Mouse (Mus musculus): ENCODE measurements around the gene Sdc1. TPM values are rescaled to one million over a fixed set of nuclear protein-coding genes. Genes with fewer than 3 reads are reported as not detected.

Gene Sdc1
- total and polyA plus RNA-seq, 2 experiments from 2014 or later, result 22.5 to 39.8 TPM

- TF ChIP-seq EP300 (IDR thresholded peaks at IDR 0.05; ENCODE audit: low read depth) (no peak), CTCF (IDR thresholded peaks at IDR 0.05; ENCODE audit: low read depth) (no peak)
- Histone ChIP-seq H3K27me3 (ENCODE audit: control insufficient read depth, insufficient read depth, low read length) (no peaks in the 10 kb centered on the region), H3K4me1 (ENCODE audit: control insufficient read depth, insufficient read depth) (no peaks in the 10 kb centered on the region), H3K4me2 (ENCODE audit: low read depth, low read length) (no peak overlapping the region), H3K4me3 (ENCODE audit: low read depth, low read length) (no peak overlapping the region), H3K36me3 (replicated peaks; ENCODE audit: control insufficient read depth, insufficient read depth, low read length) (no peaks in the 10 kb centered on the region), H3K9ac (replicated peaks; ENCODE audit: low read depth, low read length) (no peak overlapping the region), H3K27ac (ENCODE audit: low read depth) (no peak overlapping the region), H3K9me3 (replicated peaks; ENCODE audit: control insufficient read depth, low read length) (no peaks in the 10 kb centered on the region)
- no peak for ATAC-seq (ENCODE audit: insufficient read depth, low read depth)
- 75% methylated on average over 3 of the region's 3 CpGs for WGBS
- no peak for DNase-seq (ENCODE audit: low spot score)
These were observed 32.9 kb downstream of the Sdc1 start for GRCm38 (mm10) chr12:8804077-8804456.

GRCm38 (mm10) chr12:8804934-8805722 lies 34.0 kb downstream of the Sdc1 start:
- 78% methylated on average over 7 of the region's 7 CpGs for WGBS
- H3K4me3 ChIP-seq (ENCODE audit: low read depth, low read length), result no peak overlapping the region
- no peak overlapping the region for H3K27ac ChIP-seq (ENCODE audit: low read depth)
- no peaks in the 10 kb centered on the region for H3K36me3 ChIP-seq (replicated peaks; ENCODE audit: control insufficient read depth, insufficient read depth, low read length)
- TF ChIP-seq CTCF (IDR thresholded peaks at IDR 0.05; ENCODE audit: low read depth), result no peak
- no peak for TF ChIP-seq EP300 (IDR thresholded peaks at IDR 0.05; ENCODE audit: low read depth)
- no peaks in the 10 kb centered on the region for H3K4me1 ChIP-seq (ENCODE audit: control insufficient read depth, insufficient read depth)
- H3K9me3 ChIP-seq (replicated peaks; ENCODE audit: control insufficient read depth, low read length), result no peaks in the 10 kb centered on the region
- no peaks in the 10 kb centered on the region for H3K27me3 ChIP-seq (ENCODE audit: control insufficient read depth, insufficient read depth, low read length)
- H3K9ac ChIP-seq (replicated peaks; ENCODE audit: low read depth, low read length), result no peak overlapping the region
- H3K4me2 ChIP-seq (ENCODE audit: low read depth, low read length), result no peak overlapping the region
- DNase-seq (ENCODE audit: low spot score), result no peak
- no peak for ATAC-seq (ENCODE audit: insufficient read depth, low read depth)

DNA sequence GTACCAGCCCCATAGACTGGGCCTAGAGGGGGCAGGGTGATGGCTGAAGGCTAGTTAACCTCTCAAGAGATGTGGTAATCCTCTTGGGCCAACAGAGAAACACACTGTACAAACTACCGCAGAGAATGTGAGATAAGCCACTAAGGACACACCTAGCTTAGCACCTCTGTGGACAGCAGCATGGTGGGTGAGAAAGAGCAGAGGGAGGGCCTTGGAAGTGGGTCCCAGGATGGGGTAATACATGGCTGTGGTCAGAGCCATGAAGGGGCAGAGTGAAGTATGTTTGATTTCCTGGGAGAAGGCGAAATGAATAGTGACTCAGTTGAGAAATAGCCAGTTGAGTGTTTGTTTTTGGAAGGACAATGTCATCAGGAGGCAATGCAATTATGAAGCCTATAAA lies 38.0 kb downstream of the Sdc1 start:
- Histone ChIP-seq H3K9ac (replicated peaks; ENCODE audit: low read depth, low read length) (no peak overlapping the region), H3K9me3 (replicated peaks; ENCODE audit: control insufficient read depth, low read length) (no peaks in the 10 kb centered on the region), H3K27me3 (ENCODE audit: control insufficient read depth, insufficient read depth, low read length) (no peaks in the 10 kb centered on the region), H3K4me1 (ENCODE audit: control insufficient read depth, insufficient read depth) (no peaks in the 10 kb centered on the region), H3K36me3 (replicated peaks; ENCODE audit: control insufficient read depth, insufficient read depth, low read length) (no peaks in the 10 kb centered on the region), H3K4me2 (ENCODE audit: low read depth, low read length) (no peak overlapping the region), H3K27ac (ENCODE audit: low read depth) (no peak overlapping the region), H3K4me3 (ENCODE audit: low read depth, low read length) (no peak overlapping the region)
- ATAC-seq (ENCODE audit: insufficient read depth, low read depth), result no peak
- 72% methylated on average over 2 of the region's 2 CpGs for WGBS
- no peak for TF ChIP-seq CTCF (IDR thresholded peaks at IDR 0.05; ENCODE audit: low read depth)
- no peak for TF ChIP-seq EP300 (IDR thresholded peaks at IDR 0.05; ENCODE audit: low read depth)
- DNase-seq (ENCODE audit: low spot score), result no peak

- H3K4me3 ChIP-seq (ENCODE audit: low read depth, low read length), result no peak overlapping the region
- H3K9ac ChIP-seq (replicated peaks; ENCODE audit: low read depth, low read length), result no peak overlapping the region
- 75% methylated on average over 6 of the region's 6 CpGs for WGBS
- H3K9me3 ChIP-seq (replicated peaks; ENCODE audit: control insufficient read depth, low read length), result no peaks in the 10 kb centered on the region
- DNase-seq (ENCODE audit: low spot score), result no peak
- no peaks in the 10 kb centered on the region for H3K27me3 ChIP-seq (ENCODE audit: control insufficient read depth, insufficient read depth, low read length)
- ATAC-seq (ENCODE audit: insufficient read depth, low read depth), result no peak
- no peaks in the 10 kb centered on the region for H3K4me1 ChIP-seq (ENCODE audit: control insufficient read depth, insufficient read depth)
- H3K4me2 ChIP-seq (ENCODE audit: low read depth, low read length), result no peak overlapping the region
- no peak for TF ChIP-seq EP300 (IDR thresholded peaks at IDR 0.05; ENCODE audit: low read depth)
- H3K36me3 ChIP-seq (replicated peaks; ENCODE audit: control insufficient read depth, insufficient read depth, low read length), result no peaks in the 10 kb centered on the region
- no peak overlapping the region for H3K27ac ChIP-seq (ENCODE audit: low read depth)
These were observed 38.5 kb downstream of the Sdc1 start for GRCm38 (mm10) chr12:8809626-8810025.

DNA sequence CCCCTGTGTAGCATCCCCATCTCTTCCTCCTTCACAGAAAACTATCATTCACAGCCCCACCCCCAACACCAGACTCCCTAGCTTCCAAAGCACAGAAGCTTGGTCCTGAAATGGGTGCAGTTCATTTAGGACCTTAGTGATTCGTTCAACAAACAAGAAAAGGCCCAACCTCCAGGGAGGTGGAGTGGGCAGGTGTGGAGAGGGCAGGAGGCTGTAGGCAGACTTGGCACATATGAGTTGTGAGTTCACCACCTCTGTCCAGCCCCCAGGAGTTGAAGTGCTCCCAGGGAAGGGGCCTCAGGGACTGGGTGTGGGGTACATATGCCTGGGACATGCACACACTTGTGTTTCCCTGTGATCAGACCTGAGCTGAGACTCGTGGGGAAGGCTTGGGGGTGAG lies 39.8 kb downstream of the Sdc1 start:
- Histone ChIP-seq H3K9me3 (replicated peaks; ENCODE audit: control insufficient read depth, low read length) (no peaks in the 10 kb centered on the region), H3K27me3 (ENCODE audit: control insufficient read depth, insufficient read depth, low read length) (0 out of 2 replicates have a peak, but pooled peaks cover 3% of the 10 kb centered on the region), H3K9ac (replicated peaks; ENCODE audit: low read depth, low read length) (no peak overlapping the region), H3K36me3 (replicated peaks; ENCODE audit: control insufficient read depth, insufficient read depth, low read length) (no peaks in the 10 kb centered on the region), H3K4me2 (ENCODE audit: low read depth, low read length) (no peak overlapping the region), H3K4me3 (ENCODE audit: low read depth, low read length) (no peak overlapping the region), H3K4me1 (ENCODE audit: control insufficient read depth, insufficient read depth) (no peaks in the 10 kb centered on the region), H3K27ac (ENCODE audit: low read depth) (no peak overlapping the region)
- no peak for ATAC-seq (ENCODE audit: insufficient read depth, low read depth)
- WGBS, result 60% methylated on average over 2 of the region's 2 CpGs
- TF ChIP-seq EP300 (IDR thresholded peaks at IDR 0.05; ENCODE audit: low read depth), result no peak
- TF ChIP-seq CTCF (IDR thresholded peaks at IDR 0.05; ENCODE audit: low read depth), result no peak
- no peak for DNase-seq (ENCODE audit: low spot score)

- peak; percentile 41 for TF ChIP-seq CTCF (IDR thresholded peaks at IDR 0.05; ENCODE audit: low read depth)
- no peak for TF ChIP-seq EP300 (IDR thresholded peaks at IDR 0.05; ENCODE audit: low read depth)
- no peak overlapping the region for H3K4me3 ChIP-seq (ENCODE audit: low read depth, low read length)
- H3K27me3 ChIP-seq (ENCODE audit: control insufficient read depth, insufficient read depth, low read length), result 0 out of 2 replicates have a peak, but pooled peaks cover 5% of the 10 kb centered on the region
- no peak overlapping the region for H3K4me2 ChIP-seq (ENCODE audit: low read depth, low read length)
- H3K4me1 ChIP-seq (ENCODE audit: control insufficient read depth, insufficient read depth), result no peaks in the 10 kb centered on the region
- H3K9me3 ChIP-seq (replicated peaks; ENCODE audit: control insufficient read depth, low read length), result no peaks in the 10 kb centered on the region
- no peak overlapping the region for H3K9ac ChIP-seq (replicated peaks; ENCODE audit: low read depth, low read length)
- 59% methylated on average over 6 of the region's 6 CpGs for WGBS
- H3K27ac ChIP-seq (ENCODE audit: low read depth), result no peak overlapping the region
- ATAC-seq (ENCODE audit: insufficient read depth, low read depth) (peak; percentile 81), DNase-seq (ENCODE audit: low spot score) (peak; percentile 58)
- no peaks in the 10 kb centered on the region for H3K36me3 ChIP-seq (replicated peaks; ENCODE audit: control insufficient read depth, insufficient read depth, low read length)
These were observed 40.3 kb downstream of the Sdc1 start for GRCm38 (mm10) chr12:8811441-8811871.

Measured in heart, postnatal 0 days (tissue).